Mouse (Mus musculus): ENCODE measurements around the gene Il3ra.

Gene Il3ra

DNA sequence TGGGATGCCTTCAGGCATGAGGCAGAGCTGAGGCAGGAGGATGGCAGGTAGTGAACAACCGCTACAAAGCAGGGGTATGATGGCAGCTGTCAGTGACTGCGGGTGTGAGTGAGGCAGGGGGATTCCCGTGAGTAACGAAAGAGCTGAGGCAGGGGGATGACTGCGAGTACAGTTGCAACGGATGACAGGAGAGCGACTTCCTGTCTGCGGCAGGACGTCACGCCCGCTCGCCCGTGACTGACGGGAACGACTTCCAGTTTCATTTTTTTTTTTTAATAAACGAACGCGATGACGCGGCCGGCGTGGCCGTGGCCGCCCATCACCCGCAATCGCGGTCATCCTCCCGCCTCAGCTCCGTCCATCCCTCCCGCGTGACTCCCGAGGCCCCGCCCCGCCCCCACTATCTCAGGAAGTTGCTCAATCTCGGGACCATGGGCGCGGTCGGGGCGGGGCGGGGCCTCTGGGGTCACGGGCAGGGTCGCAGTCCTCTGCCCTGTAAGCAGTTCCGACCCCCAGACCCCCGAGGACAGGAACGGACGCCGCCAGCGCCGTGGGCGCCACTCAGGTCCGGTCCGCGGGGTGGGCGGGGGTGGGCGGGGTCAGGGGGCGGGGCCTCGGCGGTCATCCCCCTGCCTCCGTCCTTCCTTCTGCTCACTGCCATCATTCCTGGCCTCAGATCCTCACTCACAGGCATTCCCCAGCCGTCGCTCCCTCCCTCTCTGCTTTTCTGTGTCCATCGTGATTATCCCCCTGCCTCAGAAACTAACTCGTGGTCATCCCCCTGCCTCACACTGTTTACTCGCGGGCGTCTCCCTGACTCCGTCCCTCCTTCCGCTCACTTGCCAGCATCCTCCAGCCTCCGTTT is at the start of gene Il3ra:
Il3ra (plus strand) TSS at position 328 of the 865 bp plus-strand sequence.
- peak; percentile 58 to 67 for DNase-seq (ENCODE audit: low spot score in 2 of 2)

GRCm38 (mm10) chr14:14308938-14309337 is 37.1 kb upstream of the Il3ra start:
- DNase-seq (ENCODE audit: low spot score in 2 of 2) = no peak

GRCm38 (mm10) chr14:14309416-14309815 is 36.7 kb upstream of the Il3ra start:
- DNase-seq (ENCODE audit: low spot score in 2 of 2) = no peak

DNA sequence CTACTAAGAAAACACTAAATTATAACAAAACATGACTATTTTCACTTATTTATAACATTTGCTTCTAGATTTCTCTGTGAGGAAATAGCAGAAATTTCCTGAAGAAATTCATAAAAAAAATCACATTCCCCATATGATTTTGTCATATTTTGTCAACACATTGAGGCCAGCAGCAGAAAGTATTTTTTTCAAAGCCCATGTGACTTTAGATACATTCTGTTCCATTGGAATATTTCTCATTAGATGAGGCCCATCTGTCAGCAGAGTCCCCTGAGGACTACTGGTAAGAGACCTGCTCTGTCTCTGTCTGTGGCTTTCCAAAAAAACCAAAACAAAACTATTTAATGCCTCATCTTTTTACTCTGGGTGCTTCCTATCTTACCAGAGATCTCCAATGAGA is 23.5 kb upstream of the Il3ra start, which contains the start of gene Olfr31:
Olfr31 (plus strand) TSS at position 301 of the 400 bp plus-strand sequence.
- DNase-seq (ENCODE audit: low spot score in 2 of 2) = no peak

- peak; percentile 77 to 82 for DNase-seq (ENCODE audit: low spot score in 2 of 2)
Observed at GRCm38 (mm10) chr14:14345113-14345871, 783 bp upstream of the Il3ra start.

DNA sequence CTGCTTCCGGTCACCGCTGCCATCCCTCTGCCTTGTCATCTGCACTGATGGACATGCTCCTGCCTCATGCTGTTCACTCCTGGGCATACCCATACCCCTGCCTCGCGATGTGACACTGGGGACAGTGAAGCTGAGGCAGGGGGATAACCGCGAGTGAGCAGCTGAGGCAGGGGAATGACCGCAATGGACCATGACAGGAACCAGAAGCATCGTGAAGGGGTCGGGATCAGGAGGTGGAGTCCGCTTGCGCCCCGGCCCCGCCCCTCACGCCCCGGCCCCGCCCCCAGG is 682 bp downstream of the Il3ra start:
- DNase-seq (ENCODE audit: low spot score in 2 of 2) = no peak

DNA sequence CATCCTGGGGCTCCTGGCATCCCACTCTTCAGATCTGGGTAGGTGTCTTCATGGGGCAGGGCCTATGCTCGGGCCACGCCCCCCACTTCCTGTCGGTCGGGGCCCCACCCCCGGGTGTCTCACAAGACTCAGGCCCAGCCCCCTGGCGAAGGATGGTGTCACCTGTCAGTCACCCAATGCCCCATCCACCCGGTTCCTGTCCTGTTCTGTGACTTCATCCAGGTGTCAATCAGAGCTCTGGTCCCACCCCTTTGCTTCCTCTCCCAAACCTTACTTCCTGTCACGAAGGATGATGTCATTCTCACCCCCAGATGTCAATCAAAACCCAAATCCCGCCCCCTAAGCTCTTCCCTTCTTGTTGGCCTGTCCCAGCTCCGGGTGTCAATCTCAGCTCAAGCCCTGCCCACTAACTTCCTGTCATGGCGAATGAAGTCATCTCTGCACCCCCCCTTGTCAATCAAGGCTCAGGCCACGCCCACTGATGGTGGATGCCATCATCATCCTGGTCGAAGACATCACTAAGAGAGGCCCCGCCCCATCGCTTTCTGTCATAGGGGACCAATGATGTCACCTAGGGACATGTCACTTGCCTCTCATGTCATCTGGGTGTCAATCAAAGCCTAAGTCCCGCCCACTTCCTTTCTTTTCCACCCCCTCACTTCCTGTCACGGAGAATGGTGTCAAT is 1.2 kb downstream of the Il3ra start:
- DNase-seq (ENCODE audit: low spot score in 2 of 2) = peak in 1 of 2 experiments; percentile 58

- DNase-seq (ENCODE audit: low spot score in 2 of 2) = peak; percentile 57 to 71
Observed at GRCm38 (mm10) chr14:14347836-14348621, 2.0 kb downstream of the Il3ra start.

DNA sequence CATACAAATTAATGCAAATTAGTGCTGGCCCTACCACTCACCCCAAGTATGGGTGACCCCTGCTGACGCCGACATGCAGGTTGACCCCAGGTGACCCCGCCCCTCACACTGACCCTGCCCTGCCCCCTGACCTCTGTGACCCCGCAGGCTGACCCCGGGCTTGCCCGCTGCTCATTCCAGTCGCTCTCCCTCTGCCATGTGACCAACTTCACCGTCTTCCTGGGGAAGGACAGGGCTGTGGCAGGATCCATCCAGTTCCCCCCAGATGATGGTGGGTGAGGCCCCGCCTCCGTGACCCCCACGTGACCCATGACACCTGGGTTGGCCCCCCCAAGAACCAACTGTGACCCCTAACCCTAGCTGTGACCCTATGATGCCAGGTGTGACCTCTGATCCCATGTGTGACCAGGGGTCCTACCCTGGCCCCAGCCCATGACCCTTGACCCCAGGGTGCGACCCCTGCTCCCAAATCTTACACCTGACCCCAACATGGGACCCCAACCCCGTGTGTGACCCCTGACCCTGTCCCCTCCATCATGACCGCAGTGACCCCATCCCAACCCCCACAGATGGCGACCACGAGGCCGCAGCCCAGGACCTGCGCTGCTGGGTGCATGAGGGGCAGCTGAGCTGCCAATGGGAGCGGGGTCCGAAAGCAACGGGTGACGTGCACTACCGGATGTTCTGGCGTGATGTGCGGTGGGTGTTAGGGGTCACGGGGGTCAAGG is 2.8 kb downstream of the Il3ra start:
- peak in 1 of 2 experiments; percentile 29 for DNase-seq (ENCODE audit: low spot score in 2 of 2)

DNA sequence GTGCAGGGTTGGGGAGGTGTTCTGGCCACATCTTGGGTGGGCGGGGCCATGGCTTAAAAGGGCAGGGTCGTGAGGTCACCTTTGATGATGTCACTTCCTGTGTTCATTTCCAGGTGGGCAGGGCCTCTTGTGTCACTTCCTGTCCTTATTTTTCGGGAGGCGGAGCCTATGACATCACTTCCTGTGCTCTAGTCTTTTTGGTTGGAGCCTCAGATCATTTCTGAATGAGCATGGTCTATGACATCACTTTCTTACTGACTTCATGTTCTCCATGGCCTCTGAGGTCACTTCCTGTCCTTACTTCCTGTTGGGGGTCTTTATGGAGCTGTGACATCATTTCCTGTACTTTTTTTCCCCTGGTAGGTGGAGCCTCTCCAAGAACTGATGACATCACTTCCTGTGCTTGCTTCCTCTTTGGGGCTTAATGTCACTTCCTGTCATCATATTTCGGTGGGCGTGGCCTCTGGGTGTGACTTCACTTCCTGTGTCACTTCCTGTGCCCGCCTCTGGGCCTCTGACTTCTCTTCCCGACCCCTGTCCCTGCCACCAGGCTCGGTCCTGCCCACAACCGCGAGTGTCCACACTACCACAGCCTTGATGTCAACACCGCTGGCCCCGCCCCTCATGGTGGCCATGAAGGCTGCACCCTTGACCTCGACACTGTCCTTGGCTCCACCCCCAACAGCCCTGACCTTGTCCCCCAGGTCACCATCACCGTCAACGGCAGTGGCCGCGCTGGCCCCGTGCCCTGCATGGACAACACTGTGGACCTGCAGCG is 3.6 kb downstream of the Il3ra start:
- peak in 1 of 2 experiments; percentile 39 for DNase-seq (ENCODE audit: low spot score in 2 of 2)

DNA sequence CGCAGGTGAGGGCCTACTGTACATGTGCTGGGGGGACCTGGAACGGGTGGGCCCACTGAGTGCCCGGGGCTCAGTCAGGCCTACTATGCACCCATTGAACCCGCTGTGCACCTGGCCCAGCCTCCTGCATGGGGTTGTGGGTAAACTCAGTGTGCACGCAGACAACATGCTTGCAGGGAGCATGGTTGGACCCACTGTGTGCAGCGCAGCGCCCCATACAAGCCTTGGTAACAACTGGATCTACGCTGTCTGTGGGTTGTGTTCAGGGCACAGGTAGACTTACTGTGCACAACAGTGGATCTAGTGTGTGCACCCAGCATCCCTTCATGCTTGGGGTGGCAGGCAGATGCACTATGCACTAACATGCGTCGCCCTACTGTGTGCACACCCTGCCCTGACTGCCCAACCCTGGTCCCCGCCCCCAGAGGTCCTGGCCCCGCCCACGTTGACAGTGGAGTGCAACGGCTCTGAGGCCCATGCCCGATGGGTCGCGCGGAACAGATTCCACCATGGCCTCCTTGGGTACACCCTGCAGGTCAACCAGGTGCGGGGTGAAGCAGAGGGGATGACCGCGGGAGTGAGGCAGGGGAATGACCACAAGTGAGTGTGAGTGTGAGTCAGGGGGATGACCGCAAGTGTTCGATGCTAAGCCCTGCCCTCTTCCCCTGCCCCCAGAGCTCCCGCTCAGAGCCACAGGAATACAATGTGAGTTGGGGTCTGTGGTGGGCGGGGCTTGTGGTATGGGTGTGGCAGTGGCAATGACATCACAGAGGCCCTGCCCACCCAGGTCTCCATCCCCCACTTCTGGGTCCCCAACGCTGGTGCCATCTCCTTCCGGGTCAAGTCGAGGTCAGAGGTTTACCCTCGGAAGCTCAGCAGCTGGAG is 4.4 kb downstream of the Il3ra start:
- no peak for DNase-seq (ENCODE audit: low spot score in 2 of 2)

GRCm38 (mm10) chr14:14351148-14351455 is 5.0 kb downstream of the Il3ra start:
- no peak for DNase-seq (ENCODE audit: low spot score in 2 of 2)

DNA sequence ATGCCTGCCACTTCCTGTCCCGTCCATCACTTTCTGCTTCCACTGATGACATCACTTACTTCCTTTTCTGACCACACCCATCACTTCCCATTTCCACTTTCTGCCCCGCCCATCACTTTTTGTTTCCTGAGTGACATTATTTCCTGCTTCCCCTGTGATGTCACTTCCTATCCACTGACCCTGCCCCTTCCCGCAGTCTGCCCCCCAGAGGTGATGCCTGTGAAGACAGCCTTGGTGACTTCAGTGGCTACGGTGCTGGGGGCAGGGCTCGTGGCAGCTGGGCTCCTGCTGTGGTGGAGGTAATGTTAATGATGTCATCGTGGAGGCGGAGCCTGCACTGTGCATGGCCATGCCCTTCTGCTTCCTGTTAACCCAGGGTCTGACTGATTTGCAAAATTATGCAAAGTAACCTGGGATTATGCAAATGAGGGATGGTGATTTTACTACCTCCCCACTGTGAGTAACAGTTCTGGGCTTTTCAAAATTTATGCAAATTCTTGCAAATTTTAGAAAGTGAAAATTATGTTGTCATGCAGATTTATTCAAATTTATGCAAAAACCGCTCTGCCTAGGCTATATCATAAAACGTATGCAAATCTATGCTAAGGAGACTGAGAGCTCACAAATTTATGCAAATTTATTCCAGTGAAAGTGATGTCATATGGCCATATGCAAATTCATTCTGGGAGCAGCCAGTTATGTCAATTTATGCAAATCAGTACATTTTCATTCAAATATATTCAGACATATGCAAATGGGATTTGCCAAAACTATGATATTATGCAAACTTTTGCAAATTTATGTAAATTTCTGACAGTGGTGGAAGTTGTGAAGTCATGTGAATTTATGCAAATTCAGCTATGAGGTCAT is 5.9 kb downstream of the Il3ra start:
- no peak for DNase-seq (ENCODE audit: low spot score in 2 of 2)

DNA sequence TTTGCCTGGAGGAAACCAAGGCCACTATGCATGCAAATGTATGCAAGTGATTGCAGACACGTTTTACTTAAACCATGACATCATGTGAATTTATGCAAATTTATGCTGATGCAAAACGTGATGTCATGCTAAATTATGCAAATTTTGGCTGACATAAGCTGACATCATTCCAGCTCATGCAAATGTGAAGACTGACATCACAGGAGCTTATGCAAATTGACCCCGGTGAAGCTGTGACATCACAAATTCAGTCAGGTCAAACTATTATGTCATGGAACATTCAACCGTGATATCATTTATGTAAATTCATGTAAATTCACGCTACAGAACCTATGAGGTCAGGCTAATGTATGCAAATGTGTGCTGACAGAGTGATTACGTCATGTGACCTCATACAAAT is 6.5 kb downstream of the Il3ra start:
- DNase-seq (ENCODE audit: low spot score in 2 of 2) = no peak

GRCm38 (mm10) chr14:14353081-14353732 is 7.1 kb downstream of the Il3ra start:
- DNase-seq (ENCODE audit: low spot score in 2 of 2) = no peak

- DNase-seq (ENCODE audit: low spot score in 2 of 2) = no peak
Observed at GRCm38 (mm10) chr14:14353740-14354510, 7.8 kb downstream of the Il3ra start.
